Mouse (Mus musculus) liver, embryonic 13.5 days (tissue): ENCODE results near the gene Bmp2. TPM values are rescaled to one million over a fixed set of nuclear protein-coding genes. Genes with fewer than 3 reads are reported as not detected.

Experiments used
- ATAC-seq: fragments of 200-750 bp; cut with Nextera tagmentation; 2 replicates; pipeline ENCODE4 v1.8.0; 2017; ENCODE audit warnings: low read depth, mild to moderate bottlenecking, moderate number of reproducible peaks, moderate library complexity
- DNase-seq: peaks from one replicate; pipeline ENCODE4 v3.0.0; 2022
- H3K27ac ChIP-seq: fragments of 300-500 bp; sonication (generic); 2 replicates; pipeline ENCODE4 v1.5.1; 2015; ENCODE audit warnings: moderate library complexity, mild to moderate bottlenecking, inconsistent platforms
- H3K27me3 ChIP-seq: fragments of 300-500 bp; sonication (generic); 2 replicates; pipeline ENCODE4 v1.6.1; 2015; ENCODE audit warnings: mild to moderate bottlenecking, inconsistent platforms
- H3K36me3 ChIP-seq: fragments of 300-500 bp; sonication (generic); 2 replicates; pipeline ENCODE4 v1.6.1; 2015; ENCODE audit warnings: mild to moderate bottlenecking, inconsistent platforms
- H3K4me1 ChIP-seq: fragments of 300-500 bp; sonication (generic); replicated peaks from 2 replicates; pipeline ENCODE4 v1.6.1; 2015; ENCODE audit warnings: inconsistent platforms
- H3K4me2 ChIP-seq: fragments of 300-500 bp; sonication (generic); 2 replicates; pipeline ENCODE4 v1.6.1; 2015; ENCODE audit warnings: inconsistent platforms, mild to moderate bottlenecking, moderate library complexity
- H3K4me3 ChIP-seq: fragments of 300-500 bp; sonication (generic); replicated peaks from 2 replicates; pipeline ENCODE4 v1.5.1; 2015; ENCODE audit warnings: mild to moderate bottlenecking, inconsistent platforms
- H3K9ac ChIP-seq: fragments of 300-500 bp; sonication (generic); 2 replicates; pipeline ENCODE4 v1.6.1; 2015; ENCODE audit warnings: mild to moderate bottlenecking, inconsistent platforms
- H3K9me3 ChIP-seq: fragments of 300-500 bp; sonication (generic); replicated peaks from 2 replicates; pipeline ENCODE4 v1.6.1; 2016; ENCODE audit warnings: inconsistent platforms
- WGBS: fragments of 180-500 bp; shearing (Covaris S2); methylation state at CpG from one replicate; pipeline ENCODE4 v1.1.7; 2015; ENCODE audit not compliant: insufficient replicate concordance; 5-methylcytosine and 5-hydroxymethylcytosine counted together
- polyA plus RNA-seq: library from polyadenylated mRNA; unstranded; fragments of >200 nt; fragmentation: Nextera tagmentation; extraction: Ambion mirVana; gene quantifications from 2 replicates; pipeline ENCODE4 v1.2.1, GENCODE M21; 2015

The Bmp2 gene
- polyA plus RNA-seq, 1 experiment from 2014 or later, result 3.1 TPM

GRCm38 (mm10) chr2:133533073-133533472, 18.9 kb upstream of the Bmp2 start:
- Histone ChIP-seq H3K9ac (no peak overlapping the region), H3K36me3 (no peaks in the 10 kb centered on the region), H3K4me1 (no peaks in the 10 kb centered on the region), H3K4me2 (no peak overlapping the region), H3K27ac (no peak overlapping the region), H3K4me3 (no peak overlapping the region), H3K9me3 (no peaks in the 10 kb centered on the region), H3K27me3 (no peaks in the 10 kb centered on the region)
- DNase-seq (no peak), ATAC-seq (no peak)
- WGBS, result 39% methylated on average over 3 of the region's 3 CpGs

GRCm38 (mm10) chr2:133535481-133535880, 16.5 kb upstream of the Bmp2 start:
- Histone ChIP-seq H3K4me1 (no peaks in the 10 kb centered on the region), H3K27ac (no peak overlapping the region), H3K9ac (no peak overlapping the region), H3K27me3 (no peaks in the 10 kb centered on the region), H3K4me2 (no peak overlapping the region), H3K9me3 (no peaks in the 10 kb centered on the region), H3K4me3 (no peak overlapping the region), H3K36me3 (no peaks in the 10 kb centered on the region)
- DNase-seq (no peak), ATAC-seq (no peak)
- WGBS, result 73% methylated on average over 9 of the region's 9 CpGs

DNA sequence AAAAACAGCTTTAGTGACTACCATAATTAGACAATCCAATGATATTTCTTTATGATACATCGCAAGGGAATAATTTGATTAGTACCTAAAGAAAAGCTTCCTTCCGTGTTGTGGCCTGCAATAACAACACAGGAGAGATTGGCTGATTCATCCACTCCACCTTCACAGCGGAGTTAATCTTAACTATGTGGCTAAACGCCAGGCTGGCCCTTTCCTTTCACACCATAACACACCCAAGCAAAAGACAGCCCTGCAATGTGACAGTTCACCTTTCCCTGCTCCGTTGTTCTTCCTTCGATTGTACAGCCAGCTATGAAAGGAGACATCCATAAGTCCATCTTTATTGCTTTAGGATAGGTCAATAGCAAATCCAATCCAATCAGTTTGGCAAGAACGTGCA, 15.1 kb upstream of the Bmp2 start:
- Histone ChIP-seq H3K4me1 (no peaks in the 10 kb centered on the region), H3K9ac (no peak overlapping the region), H3K4me3 (no peak overlapping the region), H3K27me3 (no peaks in the 10 kb centered on the region), H3K27ac (no peak overlapping the region), H3K9me3 (no peaks in the 10 kb centered on the region), H3K4me2 (no peak overlapping the region), H3K36me3 (no peaks in the 10 kb centered on the region)
- WGBS, result 63% methylated on average over 7 of the region's 7 CpGs
- DNase-seq, result no peak
- no peak for ATAC-seq

DNA sequence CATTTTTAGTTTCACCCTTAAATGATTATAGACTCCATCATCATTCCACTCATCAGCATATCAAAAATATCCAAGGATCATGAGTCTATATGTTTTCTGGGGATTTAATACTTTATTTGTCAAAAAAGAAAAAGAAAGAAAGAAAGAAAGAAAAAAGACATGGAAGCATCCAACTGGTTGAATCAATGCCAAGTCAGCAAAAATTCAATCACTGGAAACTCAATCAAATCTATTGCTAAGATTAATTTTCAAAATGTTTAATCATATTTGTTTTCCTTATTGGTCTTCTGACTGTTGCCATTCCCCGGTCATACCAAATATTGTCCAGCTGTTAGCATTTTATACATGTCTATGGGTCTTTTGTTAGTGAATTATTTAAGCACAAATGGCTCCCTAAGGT, 11.3 kb upstream of the Bmp2 start:
- Histone ChIP-seq H3K4me2 (no peak overlapping the region), H3K4me3 (no peak overlapping the region)
- no peak for ATAC-seq

DNA sequence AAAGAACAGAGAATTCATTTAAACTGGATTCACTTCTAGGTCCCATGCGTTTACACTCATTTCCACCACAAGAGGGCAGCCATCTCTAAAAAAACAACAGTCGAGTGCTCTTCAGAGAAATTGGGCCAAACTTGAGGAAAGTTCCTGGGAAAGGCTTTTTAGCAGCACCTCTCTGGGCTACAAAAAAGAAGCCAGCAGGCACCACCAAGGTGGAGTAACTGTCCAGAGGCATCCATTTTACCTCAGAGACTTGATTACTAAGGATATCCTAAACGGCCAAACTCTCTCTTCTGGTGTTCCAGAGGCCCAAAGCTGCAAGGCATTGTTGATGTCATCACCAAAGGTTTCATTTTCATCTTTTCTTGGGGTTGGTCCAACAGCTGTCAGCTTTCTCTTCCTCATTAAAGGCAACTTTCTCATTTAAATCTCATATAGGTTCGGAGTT, 1.7 kb upstream of the Bmp2 start:
- H3K4me3 ChIP-seq, result no peak overlapping the region
- DNase-seq, result no peak
- H3K4me1 ChIP-seq, result 0 out of 2 replicates have a peak, but pooled peaks cover 6% of the 10 kb centered on the region
- no peak overlapping the region for H3K4me2 ChIP-seq
- no peak overlapping the region for H3K27ac ChIP-seq
- ATAC-seq, result no peak
- H3K27me3 ChIP-seq, result peaks cover 51% of the 10 kb centered on the region
- H3K9ac ChIP-seq, result no peak overlapping the region
- WGBS, result 22% methylated on average over 4 of the region's 4 CpGs
- H3K9me3 ChIP-seq, result no peaks in the 10 kb centered on the region
- H3K36me3 ChIP-seq, result no peaks in the 10 kb centered on the region

More for the DNA sequence above, 11.3 kb upstream of the Bmp2 start:
- no peak overlapping the region for H3K27ac ChIP-seq
- no peak overlapping the region for H3K9ac ChIP-seq
- no peak for DNase-seq
- H3K9me3 ChIP-seq, result no peaks in the 10 kb centered on the region
- H3K27me3 ChIP-seq, result no peaks in the 10 kb centered on the region
- H3K36me3 ChIP-seq, result no peaks in the 10 kb centered on the region
- 60% methylated on average over 1 of the region's 1 CpGs for WGBS
- H3K4me1 ChIP-seq, result no peaks in the 10 kb centered on the region

GRCm38 (mm10) chr2:133552842-133553465, 995 bp downstream of the Bmp2 start:
- H3K4me3 ChIP-seq, result peak overlapping the region; percentile 52
- peak overlapping the region; percentile 62 for H3K4me2 ChIP-seq
- no peak for DNase-seq
- no peaks in the 10 kb centered on the region for H3K9me3 ChIP-seq
- H3K4me1 ChIP-seq, result 0 out of 2 replicates have a peak, but pooled peaks cover 6% of the 10 kb centered on the region
- no peak for ATAC-seq
- H3K36me3 ChIP-seq, result no peaks in the 10 kb centered on the region
- H3K27ac ChIP-seq, result no peak overlapping the region
- WGBS, result 4% methylated on average over 44 of the region's 48 CpGs
- peaks cover 69% of the 10 kb centered on the region for H3K27me3 ChIP-seq
- H3K9ac ChIP-seq, result peak overlapping the region; percentile 43

DNA sequence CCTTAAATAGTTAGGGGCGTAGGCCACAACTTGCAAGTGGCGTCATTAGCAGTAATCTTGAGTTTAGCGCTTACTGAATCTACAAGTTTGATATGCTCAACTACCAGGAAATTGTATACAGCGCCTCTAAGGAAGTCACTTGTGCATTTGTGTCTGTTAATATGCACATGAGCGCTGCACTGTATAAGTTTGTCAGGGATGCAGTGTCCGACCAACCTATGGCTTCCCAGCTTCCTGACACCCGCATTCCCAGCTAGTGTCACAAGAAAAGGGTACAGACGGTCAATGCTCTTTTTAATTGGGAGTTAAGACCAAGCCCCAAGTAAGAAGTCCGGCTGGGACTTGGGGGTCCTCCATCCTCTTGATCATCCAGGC, 1.9 kb downstream of the Bmp2 start:
- Histone ChIP-seq H3K27me3 (peaks cover 69% of the 10 kb centered on the region), H3K36me3 (no peaks in the 10 kb centered on the region)
- WGBS, result 15% methylated on average over 9 of the region's 9 CpGs

GRCm38 (mm10) chr2:133554286-133555021, 2.5 kb downstream of the Bmp2 start:
- ATAC-seq (peak; percentile 60), DNase-seq (no peak)
- 0 out of 2 replicates have a peak, but pooled peaks cover 6% of the 10 kb centered on the region for H3K4me1 ChIP-seq
- H3K9me3 ChIP-seq, result no peaks in the 10 kb centered on the region
- peak overlapping the region; percentile 33; the same call in 1 of the 2 replicates for H3K9ac ChIP-seq
- H3K27me3 ChIP-seq, result peaks cover 69% of the 10 kb centered on the region
- H3K4me3 ChIP-seq, result peak overlapping the region; percentile 52
- WGBS, result 3% methylated on average over 55 of the region's 55 CpGs
- H3K36me3 ChIP-seq, result no peaks in the 10 kb centered on the region
- H3K4me2 ChIP-seq, result peak overlapping the region; percentile 47
- no peak overlapping the region for H3K27ac ChIP-seq

More for the DNA sequence above, 1.9 kb downstream of the Bmp2 start:
- Histone ChIP-seq H3K27ac (no peak overlapping the region), H3K4me1 (0 out of 2 replicates have a peak, but pooled peaks cover 6% of the 10 kb centered on the region), H3K9ac (peak overlapping the region; percentile 33; the same call in 1 of the 2 replicates), H3K4me2 (peak overlapping the region; percentile 47), H3K4me3 (peak overlapping the region; percentile 52), H3K9me3 (no peaks in the 10 kb centered on the region)
- DNase-seq (no peak), ATAC-seq (no peak)

GRCm38 (mm10) chr2:133564248-133564886, 12.4 kb downstream of the Bmp2 start:
- Histone ChIP-seq H3K9ac (no peak overlapping the region), H3K4me1 (no peaks in the 10 kb centered on the region), H3K9me3 (no peaks in the 10 kb centered on the region), H3K27ac (no peak overlapping the region), H3K4me3 (no peak overlapping the region), H3K36me3 (no peaks in the 10 kb centered on the region), H3K27me3 (no peaks in the 10 kb centered on the region), H3K4me2 (no peak overlapping the region)
- ATAC-seq (no peak), DNase-seq (no peak)
- WGBS, result 62% methylated on average over 10 of the region's 10 CpGs

DNA sequence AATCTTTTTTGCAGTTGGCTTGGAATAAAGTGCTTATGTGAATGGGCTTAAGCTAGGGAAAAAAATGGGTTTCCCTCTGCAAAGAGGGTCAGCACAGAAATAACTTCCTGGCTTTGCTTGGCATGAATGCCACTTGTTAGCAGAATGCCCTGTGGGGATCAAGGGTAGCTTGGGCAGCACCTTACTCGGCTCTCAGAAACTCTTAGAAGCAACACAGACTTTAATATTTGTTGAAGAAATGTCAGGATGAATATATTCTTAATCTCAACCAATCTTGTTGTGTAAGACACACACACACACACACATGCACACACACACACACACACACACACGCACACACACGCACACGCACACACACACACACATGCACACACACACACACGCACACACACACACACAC, 13.5 kb downstream of the Bmp2 start:
- no peaks in the 10 kb centered on the region for H3K9me3 ChIP-seq
- H3K36me3 ChIP-seq, result no peaks in the 10 kb centered on the region
- H3K9ac ChIP-seq, result no peak overlapping the region
- H3K27me3 ChIP-seq, result no peaks in the 10 kb centered on the region
- no peak for ATAC-seq
- WGBS, result 50% methylated on average over 5 of the region's 5 CpGs
- H3K4me3 ChIP-seq, result no peak overlapping the region
- no peak overlapping the region for H3K27ac ChIP-seq
- H3K4me2 ChIP-seq, result no peak overlapping the region
- DNase-seq, result no peak
- no peaks in the 10 kb centered on the region for H3K4me1 ChIP-seq

DNA sequence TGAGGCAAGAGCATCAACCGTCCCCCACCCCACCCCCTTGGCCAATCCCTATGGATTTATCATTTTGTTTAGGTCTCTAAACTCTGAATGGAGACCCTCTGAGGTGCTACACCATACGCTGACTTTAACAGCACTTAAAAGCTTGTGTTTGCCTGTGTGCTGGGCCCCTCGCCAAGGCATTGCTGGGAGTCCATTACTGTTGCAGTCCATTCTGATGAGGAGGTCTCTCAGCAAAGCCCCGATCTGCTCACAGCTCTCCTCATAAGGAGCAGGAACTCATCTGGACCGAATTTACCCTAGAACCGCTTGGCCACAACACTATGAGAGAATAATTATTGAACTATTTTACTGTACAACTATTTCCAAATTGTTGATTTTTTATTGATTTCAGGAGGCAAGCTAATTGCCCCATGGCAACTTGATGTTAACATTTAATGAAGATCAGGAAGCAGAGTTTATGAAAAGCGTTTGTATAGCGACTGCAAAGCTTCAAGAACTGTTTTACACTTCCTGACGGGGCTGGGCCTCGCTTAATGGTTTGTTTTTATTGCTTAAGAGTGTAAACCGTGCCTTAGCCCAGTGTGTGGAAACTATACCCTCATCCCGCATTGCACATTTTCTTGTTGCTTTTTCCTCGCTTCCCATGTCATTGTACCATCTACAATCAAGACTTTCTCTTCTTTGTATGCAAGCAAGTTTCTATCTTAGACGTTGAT, 14.2 kb downstream of the Bmp2 start:
- DNase-seq, result no peak
- Histone ChIP-seq H3K4me1 (no peaks in the 10 kb centered on the region), H3K4me3 (no peak overlapping the region), H3K9me3 (no peaks in the 10 kb centered on the region), H3K36me3 (no peaks in the 10 kb centered on the region), H3K27ac (no peak overlapping the region), H3K27me3 (no peaks in the 10 kb centered on the region), H3K9ac (no peak overlapping the region), H3K4me2 (no peak overlapping the region)
- ATAC-seq, result no peak
- 57% methylated on average over 14 of the region's 14 CpGs for whole genome bisulfite sequencing
